Mouse (Mus musculus): ENCODE data around the gene Gria1.

The Gria1 gene

DNA sequence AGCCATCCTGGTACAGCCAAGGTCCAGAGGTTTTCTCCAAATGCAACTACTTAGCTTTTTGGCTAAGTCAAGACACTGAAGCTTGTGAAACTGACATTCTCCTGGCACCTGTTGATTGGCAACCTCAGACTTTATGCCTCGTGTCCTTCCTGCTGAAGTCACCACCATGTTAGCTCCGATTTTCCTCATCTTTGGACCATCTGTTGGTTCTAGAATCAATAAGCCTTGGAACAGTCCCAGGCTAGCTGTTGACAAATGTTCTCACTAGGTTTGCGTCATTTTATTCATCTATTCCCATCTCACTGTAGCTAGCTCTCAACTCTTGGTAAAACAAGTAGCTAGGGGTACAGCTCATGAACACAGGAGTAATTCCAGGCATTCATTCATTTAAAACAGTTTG lies 51.3 kb downstream of the Gria1 start:
- no peak for DNase-seq

DNA sequence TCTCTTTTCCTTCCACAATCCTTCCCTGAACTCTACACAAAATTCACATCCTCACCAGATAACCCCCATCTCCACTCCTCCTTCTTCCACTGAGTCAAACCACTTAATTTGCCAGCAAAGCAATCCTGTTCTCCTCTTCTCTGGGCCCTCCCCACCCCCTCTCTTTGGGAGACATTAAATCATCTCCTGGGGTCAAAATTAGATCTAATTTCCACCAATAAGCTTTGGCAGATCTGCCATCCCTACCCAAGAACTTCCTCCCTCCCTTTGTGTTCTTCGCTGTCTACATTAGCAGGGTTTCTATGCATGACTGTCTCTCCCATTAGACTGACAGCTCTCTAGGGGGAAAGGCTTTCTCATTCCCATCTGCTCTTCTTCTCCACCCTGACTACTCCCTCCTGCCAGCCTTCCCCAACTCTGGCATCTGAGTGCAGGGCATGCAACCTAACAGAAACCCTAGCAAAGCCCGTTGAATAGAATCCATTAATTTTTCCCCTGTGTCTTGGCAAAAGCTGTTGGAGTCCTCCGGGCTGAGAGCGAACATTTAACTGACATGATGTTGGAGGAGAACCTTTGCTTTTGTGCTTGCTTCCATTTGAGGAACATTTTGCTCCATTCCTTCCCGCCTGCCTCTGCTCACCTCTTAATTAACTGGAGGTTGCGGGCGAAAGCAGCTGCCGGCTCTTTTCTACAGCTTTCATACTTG lies 59.2 kb downstream of the Gria1 start:
- peak; percentile 58 to 69 for DNase-seq

DNA sequence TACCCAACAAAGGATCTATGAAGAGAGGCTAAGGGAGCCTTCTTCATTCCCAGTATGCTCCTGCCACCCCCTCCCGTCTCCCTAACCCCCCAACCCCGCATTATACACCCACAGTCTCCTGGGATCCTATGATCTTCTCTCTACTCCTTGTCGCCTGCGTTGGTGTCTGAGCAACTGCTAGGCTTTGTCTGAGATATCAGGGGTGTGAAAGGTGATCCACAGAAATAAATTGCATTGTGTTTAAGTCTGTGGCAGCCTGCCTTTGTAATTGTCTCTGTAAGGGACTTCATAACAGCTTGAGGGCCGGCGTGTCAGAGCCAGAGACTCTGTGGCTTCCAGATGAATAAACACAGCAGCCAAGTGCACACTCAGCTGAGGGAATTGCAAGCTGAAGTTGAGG lies 61.0 kb downstream of the Gria1 start:
- peak; percentile 26 to 33 for DNase-seq

DNA sequence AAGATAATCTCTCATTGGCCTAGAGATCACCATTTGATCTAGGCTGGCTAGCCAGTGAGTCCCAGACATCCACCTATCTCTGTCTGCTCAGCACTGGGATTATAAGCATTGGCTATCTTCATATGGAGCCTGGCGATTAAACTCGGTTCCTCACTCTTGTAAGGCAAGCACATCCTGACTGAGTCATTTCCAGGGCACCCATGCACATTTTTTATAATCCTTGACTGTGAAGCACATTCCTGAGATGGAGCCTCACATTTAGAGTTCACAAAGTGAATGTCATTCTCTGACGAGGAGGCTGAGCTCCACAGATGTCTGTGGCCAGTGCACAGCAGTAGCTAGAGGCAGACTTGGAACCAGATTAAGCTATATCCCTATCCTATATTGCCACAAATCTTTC lies 68.2 kb downstream of the Gria1 start:
- no peak for DNase-seq

DNA sequence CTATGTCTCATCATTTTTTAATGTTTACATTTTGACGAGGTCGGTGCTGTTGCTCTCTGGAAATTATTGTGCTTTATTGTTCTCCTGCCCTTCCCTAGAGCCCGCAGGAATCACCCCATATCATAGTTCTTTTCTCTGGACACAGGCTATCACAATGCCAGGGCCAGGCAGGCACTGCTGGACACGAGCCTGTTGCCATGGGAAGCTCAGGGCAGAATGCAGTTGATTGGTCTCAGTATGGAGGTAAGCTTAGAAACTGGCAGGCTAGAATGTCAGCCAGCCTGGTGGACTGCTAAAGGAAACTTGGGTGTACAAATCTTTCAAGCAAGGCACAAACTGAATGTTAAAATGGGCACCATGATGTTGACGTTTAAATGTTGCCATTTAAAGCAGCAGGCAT lies 78.3 kb downstream of the Gria1 start:
- DNase-seq, result peak; percentile 87 to 91

DNA sequence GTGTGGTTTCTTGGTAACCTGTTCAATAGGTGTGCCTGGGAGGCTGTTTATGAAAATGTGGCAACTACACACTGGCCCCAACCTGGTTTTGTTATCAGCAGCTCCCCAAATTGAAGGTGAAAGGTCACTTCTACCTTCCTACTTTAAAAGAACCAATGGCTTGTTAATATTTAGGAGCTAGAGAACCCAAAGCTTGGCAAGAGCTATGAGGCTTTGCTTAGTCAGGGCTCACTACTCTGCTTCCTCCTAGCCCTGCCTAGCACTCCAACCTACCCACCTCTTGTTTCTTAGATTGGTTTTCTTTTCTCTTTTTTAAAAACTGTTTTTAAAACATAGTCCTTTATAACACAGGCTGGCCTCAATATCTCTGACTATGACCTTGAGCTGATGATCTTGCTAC lies 79.5 kb downstream of the Gria1 start:
- no peak for DNase-seq

DNA sequence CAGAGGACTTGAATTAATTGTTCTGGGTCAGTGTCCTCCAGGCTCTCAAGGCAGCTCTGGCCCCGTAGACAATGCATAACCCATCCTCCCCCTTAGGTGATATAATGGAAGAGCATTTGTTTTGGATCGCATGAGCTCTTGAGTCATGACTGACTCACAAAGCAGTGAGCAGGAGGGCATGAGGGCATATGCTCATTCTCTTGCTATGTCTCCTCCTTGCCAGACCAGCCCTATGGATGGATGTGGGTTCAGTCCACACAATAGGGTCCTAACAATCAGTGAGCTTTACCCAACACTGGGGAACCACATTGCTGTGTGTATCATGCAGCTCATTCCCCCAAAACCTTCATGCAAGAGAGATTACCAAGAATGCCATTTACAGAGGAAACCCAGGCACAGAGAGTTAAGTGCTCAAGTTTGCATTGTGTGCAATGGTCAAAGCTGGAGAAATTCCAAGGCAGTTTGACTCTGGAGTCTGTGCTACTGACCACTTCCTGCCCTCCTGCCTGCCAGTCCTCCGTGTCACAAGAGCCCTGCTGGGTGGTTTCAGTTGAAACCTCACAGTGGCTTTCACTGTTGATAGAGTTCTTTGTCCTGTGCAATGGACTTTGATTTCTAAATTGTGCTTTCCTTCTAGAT lies 80.2 kb downstream of the Gria1 start:
- no peak for DNase-seq

DNA sequence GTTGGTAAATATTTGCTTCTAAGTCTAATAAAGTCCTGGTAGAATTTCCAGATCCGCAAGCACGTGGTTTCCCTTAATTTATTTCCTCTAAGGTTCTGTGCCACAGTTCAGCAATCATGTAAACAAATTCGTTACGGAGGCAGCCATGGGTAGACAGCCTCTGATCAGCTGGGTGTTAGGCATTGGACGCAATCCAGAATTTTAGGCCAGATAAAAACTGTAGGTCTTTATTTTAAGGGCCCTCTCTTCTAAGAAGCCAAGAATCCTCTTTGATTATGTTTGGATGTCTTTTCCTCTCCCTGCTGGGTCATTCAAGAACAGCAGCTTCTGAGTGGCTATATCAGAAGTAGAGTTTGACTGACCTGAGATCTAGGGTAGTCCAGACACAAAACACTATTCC lies 89.3 kb downstream of the Gria1 start:
- no peak for DNase-seq

DNA sequence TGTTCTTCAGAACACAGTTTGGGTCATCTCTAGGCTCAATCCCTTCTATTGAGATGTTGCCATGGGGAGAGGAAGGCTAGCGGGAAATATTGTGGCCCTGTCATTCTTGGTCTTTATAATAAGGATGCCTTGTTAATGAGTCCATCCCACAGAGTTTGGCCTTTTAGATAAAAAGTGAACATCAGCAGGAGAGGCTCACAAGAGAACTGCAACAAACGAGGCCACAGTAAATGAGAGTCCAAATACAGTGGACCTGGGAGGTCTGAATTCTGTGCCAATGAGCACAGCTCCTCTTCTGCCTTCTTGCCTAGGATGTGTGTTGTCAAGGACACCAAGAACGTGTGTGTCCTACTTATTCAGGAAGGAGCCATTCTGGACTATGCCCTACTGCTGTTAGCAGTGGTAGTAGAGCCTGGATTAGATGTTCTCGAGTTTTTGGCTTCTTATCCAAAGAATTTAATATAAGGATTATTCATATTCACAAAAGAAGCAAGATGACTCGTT lies 92.6 kb downstream of the Gria1 start:
- DNase-seq, result peak in 1 of 2 experiments; percentile 16

DNA sequence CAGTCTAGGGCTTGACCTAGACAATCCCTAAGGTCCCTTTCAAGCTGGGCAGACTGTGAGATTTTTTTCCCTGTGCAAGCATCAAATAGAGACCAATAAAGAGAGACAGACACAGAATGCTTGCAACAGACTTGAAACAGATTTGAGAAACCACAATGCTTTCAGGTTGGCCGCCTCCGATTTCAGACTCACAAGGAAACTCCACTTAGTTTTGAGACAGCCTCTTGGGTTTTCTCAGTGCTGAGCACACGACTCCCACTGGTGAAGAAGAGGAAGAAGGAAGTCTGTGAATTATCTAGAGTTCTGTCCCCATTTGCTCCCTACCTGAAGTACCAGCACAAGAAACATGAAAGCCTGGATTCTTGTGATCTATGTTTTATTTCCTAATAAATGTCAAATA lies 94.5 kb downstream of the Gria1 start:
- DNase-seq, result no peak

DNA sequence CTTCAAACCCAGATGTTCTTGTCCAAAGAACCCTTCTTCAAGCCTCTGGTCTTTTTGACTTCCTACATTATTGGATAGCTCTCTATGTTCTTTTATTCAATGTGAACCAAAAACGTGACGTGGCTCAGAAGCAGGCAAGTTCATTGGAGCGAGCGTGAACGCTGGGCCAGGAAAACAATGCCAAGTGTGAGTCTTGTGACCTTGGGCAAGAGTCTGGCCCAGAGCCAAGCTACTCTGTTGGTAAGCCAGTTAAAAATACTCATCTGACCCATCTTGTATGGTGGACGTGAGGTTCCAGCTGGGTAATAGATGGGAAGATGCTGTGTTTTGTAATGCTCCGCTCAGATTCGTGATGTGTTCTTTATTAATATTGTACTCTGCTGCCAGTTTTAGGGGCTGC lies 101.2 kb downstream of the Gria1 start:
- peak; percentile 77 to 81 for DNase-seq

DNA sequence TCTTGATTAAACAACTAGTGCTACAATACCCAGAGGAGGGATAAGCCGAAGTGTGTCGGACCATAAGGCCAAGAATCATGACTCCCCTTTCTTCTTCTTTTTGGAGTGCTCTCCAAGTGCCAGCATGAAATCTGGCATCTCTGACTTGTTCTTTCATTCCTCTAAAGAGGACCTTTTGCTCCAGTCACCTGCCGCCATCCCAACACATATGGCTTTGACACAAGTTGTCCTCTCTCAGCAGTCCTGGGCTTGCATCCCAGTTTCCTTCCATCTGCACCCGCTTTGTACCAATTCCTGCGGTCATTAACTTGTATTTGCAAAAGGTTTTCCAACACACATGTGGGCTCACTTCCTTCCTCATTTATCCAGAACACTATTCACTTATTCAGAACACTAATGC lies 103.2 kb downstream of the Gria1 start:
- peak; percentile 60 to 78 for DNase-seq

DNA sequence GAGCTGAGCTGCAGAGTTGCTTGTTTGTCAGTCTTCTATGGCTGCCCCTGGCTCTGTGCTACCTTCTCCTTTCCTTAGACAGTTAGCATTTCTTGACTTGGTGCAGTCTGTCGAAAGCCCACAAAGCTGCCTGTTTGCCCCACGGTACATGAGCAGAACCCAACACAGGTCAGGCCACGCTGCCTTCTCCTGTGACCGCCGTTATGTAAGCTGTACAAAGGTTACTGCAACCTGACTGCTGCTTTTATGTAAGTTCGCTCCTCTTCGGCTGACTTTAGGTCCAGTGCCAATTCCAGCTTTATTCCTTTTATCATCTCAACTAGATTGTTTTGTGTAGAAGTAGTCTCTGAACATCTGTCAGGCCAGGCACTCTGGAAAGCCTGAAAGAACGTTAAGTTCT lies 115.9 kb downstream of the Gria1 start:
- no peak for DNase-seq

DNA sequence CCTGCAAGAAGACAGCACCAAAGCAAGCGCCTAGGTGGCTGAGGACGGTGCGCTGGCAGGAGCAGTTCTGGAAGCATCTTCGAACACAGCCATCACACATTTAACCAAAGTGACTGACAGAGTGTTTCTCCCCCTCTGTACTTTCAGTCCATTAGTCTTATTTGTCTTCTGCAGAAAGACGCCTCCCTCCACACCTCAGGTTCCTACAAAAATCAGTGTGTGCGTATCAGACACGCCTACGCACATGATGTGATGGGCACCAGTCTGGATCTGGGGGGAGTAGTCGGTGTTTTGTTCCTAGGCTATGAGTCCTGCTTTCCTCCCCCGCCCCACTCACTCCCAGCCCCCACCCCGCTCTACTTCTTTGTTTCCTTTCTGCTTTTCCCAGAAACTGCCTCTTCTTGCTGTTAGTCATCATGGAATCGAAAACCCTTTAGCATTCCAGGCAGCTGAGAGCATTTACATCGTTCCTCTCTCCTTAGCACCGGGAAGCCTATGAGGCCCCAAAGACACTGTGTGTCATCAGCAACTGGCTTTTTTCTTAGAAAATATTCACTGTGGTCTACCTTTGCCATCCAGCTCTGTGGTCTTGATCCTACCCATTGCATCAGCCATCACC lies 129.1 kb downstream of the Gria1 start:
- no peak for DNase-seq

DNA sequence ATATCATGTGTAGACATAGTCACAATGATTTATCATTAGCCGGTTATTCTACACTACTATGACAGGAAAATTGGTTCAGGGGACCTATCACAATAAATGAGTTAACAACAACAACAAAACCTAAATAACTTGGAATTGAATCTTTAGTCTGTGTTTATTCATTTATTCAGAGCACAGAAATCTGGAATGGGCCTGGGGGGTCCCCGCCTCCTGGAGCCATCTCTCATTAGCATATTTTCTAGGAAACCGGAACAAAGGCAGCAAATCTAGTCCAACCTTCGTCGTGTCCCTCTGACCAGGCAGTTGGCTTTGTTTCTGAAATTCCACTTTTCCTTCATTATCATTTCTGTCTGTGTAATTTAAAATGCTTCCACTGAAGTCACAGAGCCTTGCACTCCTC lies 132.5 kb downstream of the Gria1 start:
- DNase-seq, result no peak

DNA sequence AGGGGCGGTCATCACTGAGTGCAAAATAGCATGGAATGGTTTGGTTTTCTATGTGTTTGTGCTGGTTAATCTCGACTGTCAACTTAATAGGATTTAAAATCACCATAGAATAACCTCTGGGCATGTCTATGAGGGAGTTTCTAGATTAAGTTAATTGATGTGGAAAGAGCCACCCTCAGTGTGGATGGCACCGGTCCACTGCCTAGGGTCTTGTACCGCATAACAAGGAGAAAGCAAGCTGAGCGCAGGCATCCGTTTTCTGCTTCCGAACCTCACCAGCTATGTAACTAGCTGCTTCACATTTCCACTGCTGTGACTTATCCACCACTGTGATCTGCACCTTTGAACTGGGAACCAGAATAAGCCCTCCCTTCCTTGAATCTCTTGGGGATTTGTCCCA lies 134.0 kb downstream of the Gria1 start:
- DNase-seq, result peak; percentile 51 to 63

DNA sequence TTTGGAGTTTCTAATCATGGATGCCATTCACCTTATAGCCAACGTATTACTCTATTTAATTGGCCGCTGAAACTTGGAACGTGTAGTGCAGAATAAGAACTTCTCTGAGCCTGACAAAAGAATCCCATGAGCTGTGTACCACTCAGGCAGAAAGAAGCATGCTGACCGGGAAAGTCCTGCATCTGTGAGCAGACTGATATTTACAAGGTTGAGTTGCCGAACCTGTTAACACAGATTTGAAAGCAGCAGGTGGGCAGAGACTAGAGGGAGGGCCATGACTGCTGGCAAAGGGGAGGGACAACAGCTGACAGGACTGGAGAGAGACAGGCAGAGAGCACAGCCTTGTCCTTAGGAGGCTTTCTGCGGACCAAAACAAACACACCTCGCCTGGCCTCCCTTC lies 134.5 kb downstream of the Gria1 start:
- peak; percentile 86 to 90 for DNase-seq

DNA sequence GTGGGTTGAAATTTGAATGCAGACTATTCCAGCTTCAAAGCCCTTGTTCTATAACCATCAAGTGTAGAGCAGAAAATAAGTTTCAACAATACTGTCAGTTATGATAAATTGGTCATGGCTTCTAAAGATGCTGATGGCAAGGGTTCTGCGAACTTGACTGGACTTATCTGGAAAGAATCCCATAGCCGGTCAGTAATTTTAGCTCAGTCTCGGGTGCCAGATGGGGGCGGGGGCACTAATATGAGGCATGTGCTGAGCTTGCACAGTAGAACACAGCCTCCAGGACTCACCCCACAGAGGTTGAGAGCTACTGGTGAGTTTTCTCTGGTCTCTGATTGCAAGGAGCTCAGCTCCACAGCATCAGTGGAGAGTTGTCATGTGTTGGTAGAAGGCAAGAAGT lies 140.5 kb downstream of the Gria1 start:
- no peak for DNase-seq

DNA sequence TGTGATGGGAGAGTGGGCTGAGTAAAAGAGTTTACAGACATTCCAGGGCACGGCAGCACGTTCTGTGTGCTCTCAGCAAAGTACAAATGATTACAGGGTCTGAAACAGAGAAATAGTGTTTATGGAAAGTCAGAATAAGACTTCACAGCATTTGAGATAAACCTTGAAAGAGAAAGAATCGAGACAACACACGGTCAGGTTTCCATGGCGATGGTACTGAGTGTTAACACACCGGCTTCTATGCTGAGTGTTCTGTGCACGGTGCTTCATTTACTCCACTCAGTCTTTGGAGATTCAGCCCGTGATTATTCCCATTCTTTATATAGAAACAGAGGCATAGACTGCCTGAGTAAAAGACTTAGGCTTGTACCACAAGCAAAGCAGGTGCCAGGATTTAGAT lies 143.8 kb downstream of the Gria1 start:
- DNase-seq, result no peak

DNA sequence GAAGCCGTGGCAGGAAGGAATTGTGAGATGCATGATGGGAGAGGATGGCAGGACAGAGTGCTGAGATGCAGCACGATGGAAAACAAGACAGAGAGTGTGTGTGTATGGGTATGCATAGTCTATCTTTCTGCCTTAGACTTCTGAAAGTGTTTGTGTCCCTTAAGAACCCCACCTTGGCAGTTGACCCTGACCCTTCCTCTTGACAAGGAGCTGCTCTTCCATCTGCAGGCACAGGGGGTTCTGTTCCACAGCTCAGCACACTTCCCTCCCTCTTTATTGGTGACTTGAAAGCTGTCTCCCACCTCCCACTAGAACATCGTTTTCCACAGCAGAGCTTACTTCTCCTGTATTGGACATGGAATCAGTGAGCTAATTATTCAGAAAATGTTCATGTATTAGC lies 148.2 kb downstream of the Gria1 start:
- DNase-seq, result no peak

DNA sequence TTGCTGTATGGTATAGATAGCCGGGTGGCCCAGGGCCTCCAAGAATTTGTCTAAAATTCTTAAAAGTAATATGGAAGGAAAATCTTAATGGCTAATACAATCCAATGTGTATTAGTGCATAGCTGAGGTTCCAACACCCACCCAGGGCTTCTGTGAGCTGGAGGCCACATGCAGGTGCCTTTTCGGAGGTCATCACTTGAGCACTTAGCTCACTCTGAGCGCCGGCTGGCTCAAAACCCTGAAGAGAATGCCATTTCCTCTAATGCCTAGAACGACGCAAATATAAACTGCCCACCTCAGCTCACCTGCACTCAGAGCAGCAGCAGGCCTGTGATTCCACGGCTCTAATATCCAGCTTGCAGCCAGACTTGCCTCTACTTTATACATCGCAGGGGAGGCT lies 148.9 kb downstream of the Gria1 start:
- no peak for DNase-seq

DNA sequence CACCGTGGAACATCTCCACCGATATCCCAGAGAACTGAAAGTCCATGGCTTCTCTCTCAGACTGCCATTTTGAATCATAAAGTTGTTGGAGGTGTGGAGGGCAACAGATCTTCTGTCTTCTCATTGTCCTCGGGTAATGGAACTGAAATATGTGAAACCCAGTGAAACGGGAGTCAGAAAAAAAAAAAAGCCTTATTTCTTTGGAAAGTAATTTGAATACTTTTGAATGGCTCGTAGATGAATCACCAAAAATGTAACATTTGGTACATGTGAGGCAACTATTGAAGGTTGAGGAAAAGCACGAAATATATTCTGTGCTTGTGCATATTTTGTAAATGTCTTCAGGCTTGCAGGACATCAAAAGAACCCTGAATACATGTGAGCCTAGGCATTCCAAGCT lies 151.7 kb downstream of the Gria1 start:
- DNase-seq, result no peak

DNA sequence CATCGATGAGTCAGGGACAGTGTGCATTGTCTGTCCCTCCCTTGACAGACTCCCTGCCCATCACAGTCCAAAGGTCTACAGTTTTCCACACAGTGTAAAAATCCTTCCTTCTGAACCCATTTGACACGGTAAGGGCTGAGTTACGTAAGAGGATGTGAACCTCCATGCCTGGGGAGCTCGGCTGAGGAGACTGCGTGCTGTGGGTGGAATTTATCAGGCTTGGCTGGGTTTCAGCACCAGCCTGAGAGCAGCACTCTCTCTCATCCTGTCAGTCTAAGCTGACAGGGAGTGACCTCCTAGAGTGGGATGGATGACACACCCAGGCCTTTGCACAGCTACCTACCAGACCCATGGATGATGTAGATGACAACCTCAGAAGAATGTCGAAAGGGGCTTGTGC lies 158.9 kb downstream of the Gria1 start:
- DNase-seq, result no peak

DNA sequence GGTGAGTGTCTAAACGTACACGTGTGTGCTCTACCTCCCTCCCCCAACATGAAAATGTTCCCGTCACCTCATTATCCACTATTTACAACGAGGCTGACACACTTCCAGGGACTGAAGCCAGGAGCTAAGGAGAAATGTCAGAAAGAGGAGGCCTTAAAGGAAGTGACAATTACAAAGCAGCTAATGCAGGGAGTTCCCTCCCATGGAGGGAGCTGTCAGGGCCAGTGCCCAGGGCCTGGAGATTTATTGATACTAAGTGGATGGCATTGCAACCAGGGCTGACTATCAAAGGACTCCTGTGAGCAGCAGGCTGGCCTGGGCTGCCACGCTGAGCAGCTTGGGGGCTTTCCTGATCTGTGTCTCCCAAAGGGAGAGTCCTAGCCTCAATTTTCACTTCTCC lies 163.0 kb downstream of the Gria1 start:
- DNase-seq, result no peak

Data from cerebellum, postnatal 10 days (tissue).